Mouse (Mus musculus) liver, adult 2 months (tissue): ENCODE measurements at regions not wholly inside any gene's neighbourhood (a gene's known extent, or its start where the extent isn't known, plus 50 kb on each side); places are given as distances from the start of the nearest gene placed in this dataset.

Experiments used
- DNase-seq: peaks from one replicate; pipeline ENCODE4 v3.0.0-alpha.2; 2011; ENCODE audit warnings: low read depth, low spot score; ENCODE audit errors: extremely low read depth
- H3K27ac ChIP-seq: fragments of 200-500 bp; replicated peaks from 2 replicates; pipeline ENCODE4 v1.5.1; 2012; ENCODE audit warnings: low read depth, mild to moderate bottlenecking, control low read depth, inconsistent platforms, low read length; ENCODE audit not compliant: insufficient read depth
- H3K27me3 ChIP-seq: fragments of 200-500 bp; 2 replicates; pipeline ENCODE4 v1.6.1; 2012; ENCODE audit warnings: mild to moderate bottlenecking, moderate library complexity, low read length, inconsistent platforms; ENCODE audit not compliant: control insufficient read depth, insufficient read depth
- H3K36me3 ChIP-seq: fragments of 200-500 bp; 2 replicates; pipeline ENCODE4 v1.6.1; 2012; ENCODE audit warnings: low read length, inconsistent platforms; ENCODE audit not compliant: control insufficient read depth, insufficient read depth
- H3K4me1 ChIP-seq: fragments of 200-500 bp; 2 replicates; pipeline ENCODE4 v1.6.1; 2011; ENCODE audit warnings: low read length; ENCODE audit not compliant: control insufficient read depth, insufficient read depth
- H3K4me3 ChIP-seq: fragments of 200-500 bp; 2 replicates; pipeline ENCODE4 v1.5.1; 2011; ENCODE audit warnings: low read depth, mild to moderate bottlenecking, control low read depth, low read length, moderate library complexity; ENCODE audit not compliant: insufficient read depth
- H3K79me2 ChIP-seq: fragments of 200-500 bp; 2 replicates; pipeline ENCODE4 v1.6.1; 2012; ENCODE audit warnings: inconsistent platforms, mild to moderate bottlenecking, low read length, moderate library complexity; ENCODE audit not compliant: control insufficient read depth, insufficient read depth
- H3K9ac ChIP-seq: fragments of 200-500 bp; 2 replicates; pipeline ENCODE4 v1.6.1; 2012; ENCODE audit warnings: low read depth, mild to moderate bottlenecking, control low read depth, inconsistent platforms, low read length
- CTCF ChIP-seq: fragments of 200-500 bp; IDR thresholded peaks from 2 replicates; pipeline ENCODE4 v1.5.1; 2011; ENCODE audit warnings: low read depth, low read length, control low read depth
- POLR2A ChIP-seq: fragments of 200-500 bp; IDR thresholded peaks from 2 replicates; pipeline ENCODE4 v1.6.1; 2011; ENCODE audit warnings: low read length, control low read depth; ENCODE audit not compliant: insufficient read depth; ENCODE audit errors: extremely low read depth
- WGBS: fragments of 180-500 bp; shearing (Covaris S2); methylation state at CpG from one replicate; pipeline ENCODE4 v1.1.7; 2018; 5-methylcytosine and 5-hydroxymethylcytosine counted together

GRCm38 (mm10) chr13:59370141-59370816, 214.7 kb downstream of the Agtpbp1 start:
- Histone ChIP-seq H3K79me2 (no peaks in the 10 kb centered on the region), H3K9ac (no peak overlapping the region), H3K27ac (no peak overlapping the region), H3K36me3 (no peaks in the 10 kb centered on the region), H3K27me3 (no peaks in the 10 kb centered on the region), H3K4me3 (no peak overlapping the region), H3K4me1 (no peaks in the 10 kb centered on the region)
- TF ChIP-seq POLR2A (no peak), CTCF (no peak)
- no peak for DNase-seq
- 82% methylated on average over 12 of the region's 12 CpGs for whole genome bisulfite sequencing

GRCm38 (mm10) chr13:59368550-59369449, 216.2 kb downstream of the Agtpbp1 start:
- H3K27me3 ChIP-seq: no peaks in the 10 kb centered on the region
- H3K79me2 ChIP-seq: no peaks in the 10 kb centered on the region
- no peaks in the 10 kb centered on the region for H3K36me3 ChIP-seq
- H3K4me1 ChIP-seq: no peaks in the 10 kb centered on the region
- 83% methylated on average over 13 of the region's 13 CpGs for WGBS
- H3K4me3 ChIP-seq: no peak overlapping the region
- no peak overlapping the region for H3K27ac ChIP-seq
- TF ChIP-seq CTCF: no peak
- no peak for TF ChIP-seq POLR2A
- DNase-seq: no peak
- H3K9ac ChIP-seq: no peak overlapping the region

GRCm38 (mm10) chr13:59365460-59365859, 219.6 kb downstream of the Agtpbp1 start:
- H3K79me2 ChIP-seq: no peaks in the 10 kb centered on the region
- TF ChIP-seq CTCF: peak; percentile 59; the same call in 1 of the 2 replicates
- no peak for TF ChIP-seq POLR2A
- H3K27me3 ChIP-seq: no peaks in the 10 kb centered on the region
- H3K27ac ChIP-seq: no peak overlapping the region
- DNase-seq: peak; percentile 37
- H3K4me1 ChIP-seq: no peaks in the 10 kb centered on the region
- no peak overlapping the region for H3K9ac ChIP-seq
- WGBS: 45% methylated on average over 5 of the region's 5 CpGs
- no peaks in the 10 kb centered on the region for H3K36me3 ChIP-seq
- no peak overlapping the region for H3K4me3 ChIP-seq

- DNase-seq: no peak
- WGBS: 78% methylated on average over 10 of the region's 10 CpGs
- no peak overlapping the region for H3K4me3 ChIP-seq
- no peak for TF ChIP-seq CTCF
- no peak for TF ChIP-seq POLR2A
- H3K27ac ChIP-seq: no peak overlapping the region
- H3K27me3 ChIP-seq: 0 out of 2 replicates have a peak, but pooled peaks cover 2% of the 10 kb centered on the region
- H3K4me1 ChIP-seq: no peaks in the 10 kb centered on the region
- no peak overlapping the region for H3K9ac ChIP-seq
- H3K79me2 ChIP-seq: no peaks in the 10 kb centered on the region
- no peaks in the 10 kb centered on the region for H3K36me3 ChIP-seq
Observed at GRCm38 (mm10) chr13:59363428-59363827, 221.6 kb downstream of the Agtpbp1 start.

- Histone ChIP-seq H3K27ac (no peak overlapping the region), H3K9ac (no peak overlapping the region), H3K4me1 (no peaks in the 10 kb centered on the region), H3K27me3 (0 out of 2 replicates have a peak, but pooled peaks cover 2% of the 10 kb centered on the region), H3K36me3 (no peaks in the 10 kb centered on the region), H3K79me2 (no peaks in the 10 kb centered on the region), H3K4me3 (no peak overlapping the region)
- WGBS: 86% methylated on average over 7 of the region's 7 CpGs
- TF ChIP-seq CTCF (no peak), POLR2A (no peak)
- no peak for DNase-seq
Observed at GRCm38 (mm10) chr13:59361323-59361722, 223.7 kb downstream of the Agtpbp1 start.
